Mouse (Mus musculus): ENCODE results near the gene Cd5.

Cd5 gene

GRCm38 (mm10) chr19:10701013-10701726, 37.6 kb downstream of the Cd5 start:
- WGBS, result 53% methylated on average over 6 of the region's 6 CpGs

- WGBS, result 60% methylated on average over 9 of the region's 9 CpGs
Observed at GRCm38 (mm10) chr19:10699851-10700250, 39.0 kb downstream of the Cd5 start.

- 69% methylated on average over 9 of the region's 9 CpGs for WGBS
Observed at GRCm38 (mm10) chr19:10698131-10698991, 40.4 kb downstream of the Cd5 start.

- 48% methylated on average over 7 of the region's 7 CpGs for WGBS
Observed at GRCm38 (mm10) chr19:10695801-10696200, 43.0 kb downstream of the Cd5 start.

- WGBS, result 76% methylated on average over 10 of the region's 10 CpGs
Observed at GRCm38 (mm10) chr19:10693926-10694682, 44.7 kb downstream of the Cd5 start.

GRCm38 (mm10) chr19:10692361-10692760, 46.4 kb downstream of the Cd5 start:
- 85% methylated on average over 4 of the region's 4 CpGs for WGBS

GRCm38 (mm10) chr19:10691660-10692059, 47.1 kb downstream of the Cd5 start:
- WGBS, result 85% methylated on average over 3 of the region's 3 CpGs

GRCm38 (mm10) chr19:10691121-10691520, 47.7 kb downstream of the Cd5 start:
- 94% methylated on average over 4 of the region's 4 CpGs for WGBS

- WGBS, result 44% methylated on average over 3 of the region's 3 CpGs
Observed at GRCm38 (mm10) chr19:10690336-10690735, 48.5 kb downstream of the Cd5 start.

- WGBS, result 10% methylated on average over 5 of the region's 5 CpGs
Observed at GRCm38 (mm10) chr19:10689470-10690166, 49.2 kb downstream of the Cd5 start.

GRCm38 (mm10) chr19:10688537-10689352, 50.1 kb downstream of the Cd5 start, which contains the start of gene Vps37c:
Vps37c (plus strand) TSS chr19:10688735.
- under 1% methylated on average over 74 of the region's 74 CpGs for WGBS

- 87% methylated on average over 2 of the region's 2 CpGs for WGBS
Observed at GRCm38 (mm10) chr19:10685727-10686126, 53.1 kb downstream of the Cd5 start.

- 90% methylated on average over 9 of the region's 9 CpGs for WGBS
Observed at GRCm38 (mm10) chr19:10685081-10685480, 53.7 kb downstream of the Cd5 start.

- WGBS, result 50% methylated on average over 4 of the region's 4 CpGs
Observed at GRCm38 (mm10) chr19:10681571-10681970, 57.2 kb downstream of the Cd5 start.

- WGBS, result 77% methylated on average over 1 of the region's 1 CpGs
Observed at GRCm38 (mm10) chr19:10678772-10679067, 60.1 kb downstream of the Cd5 start.

- 52% methylated on average over 6 of the region's 6 CpGs for WGBS
Observed at GRCm38 (mm10) chr19:10677915-10678771, 60.7 kb downstream of the Cd5 start, which contains the start of gene Pga5. Pga5 (minus strand) TSS chr19:10678071.

- 86% methylated on average over 16 of the region's 16 CpGs for WGBS
Observed at GRCm38 (mm10) chr19:10676656-10677055, 62.1 kb downstream of the Cd5 start.

GRCm38 (mm10) chr19:10673275-10673674, 65.5 kb downstream of the Cd5 start:
- 77% methylated on average over 1 of the region's 1 CpGs for WGBS

GRCm38 (mm10) chr19:10671854-10672417, 66.9 kb downstream of the Cd5 start:
- 87% methylated on average over 9 of the region's 9 CpGs for WGBS

Measured in cerebral cortex, adult 2 months (tissue).